Mouse (Mus musculus): ENCODE results near the gene Rasd1. TPM values are rescaled to one million over a fixed set of nuclear protein-coding genes. Genes with fewer than 3 reads are reported as not detected.

Gene Rasd1
- total and polyA plus RNA-seq, 3 experiments: 0.13 to 0.30 TPM; not detected in 1

GRCm38 (mm10) chr11:60001231-60001980, 36.7 kb upstream of the Rasd1 start:
- Histone ChIP-seq H3K4me2 (ENCODE audit: insufficient read depth, low read depth, poor library complexity, severe bottlenecking) (no peak overlapping the region), H3K79me2 (replicated peaks; ENCODE audit: control insufficient read depth, extremely low read depth, insufficient read depth, poor library complexity, severe bottlenecking) (no peaks in the 10 kb centered on the region), H3K9me3 (replicated peaks; ENCODE audit: low read length) (no peaks in the 10 kb centered on the region), H3K9ac (ENCODE audit: insufficient read depth, low read depth) (no peak overlapping the region), H3K27me3 (replicated peaks) (no peaks in the 10 kb centered on the region), H3K4me3 (replicated peaks in 1 of 3; ENCODE audit: low read depth in 2 of 3, low read length in 2 of 3, poor library complexity in 1 of 3) (no peak overlapping the region), H3K36me3 (replicated peaks in 1 of 2; ENCODE audit: control insufficient read depth in 1 of 2, insufficient read depth in 1 of 2, low read length in 1 of 2) (no peaks in the 10 kb centered on the region), H3K4me1 (ENCODE audit: control insufficient read depth in 1 of 2, insufficient read depth in 2 of 2) (peaks cover 4 to 10% of the 10 kb centered on the region in 2 experiments), H3K27ac (ENCODE audit: insufficient read depth, low read depth) (no peak overlapping the region)
- dilution Hi-C loops (cut with MboI; ENCODE audit: extremely low pct_ligation_motif_present, extremely low pct_unique_long_range_greater_than_20kb, low sequenced_read_pairs): no loop called here
- in situ Hi-C loops (cut with MboI; ENCODE audit: low pct_ligation_motif_present, low pct_unique_long_range_greater_than_20kb, low sequenced_read_pairs): no loop called here
- TF ChIP-seq CTCF (conservative IDR thresholded peaks at IDR 0.05 in 1 of 2, IDR thresholded peaks at IDR 0.05 in 1 of 2; ENCODE audit: low read depth in 2 of 2, low read length in 2 of 2) (no peak), CHD1 (IDR thresholded peaks at IDR 0.05; ENCODE audit: low read depth, low read length) (no peak), SIN3A (IDR thresholded peaks at IDR 0.05; ENCODE audit: low read length) (no peak), CHD2 (IDR thresholded peaks at IDR 0.05; ENCODE audit: low read length) (no peak), ZMIZ1 (IDR thresholded peaks at IDR 0.05; ENCODE audit: low read depth, low read length) (no peak), MAX (IDR thresholded peaks at IDR 0.05; ENCODE audit: low read length) (no peak), RAD21 (IDR thresholded peaks at IDR 0.05; ENCODE audit: low read depth, low read length) (no peak), POLR2AphosphoS2 (IDR thresholded peaks at IDR 0.05; ENCODE audit: low read depth, low read length) (no peak), USF1 (IDR thresholded peaks at IDR 0.05; ENCODE audit: low read depth, low read length) (no peak), ZKSCAN1 (IDR thresholded peaks at IDR 0.05; ENCODE audit: borderline replicate concordance, low read depth, low read length) (no peak), RCOR1 (conservative IDR thresholded peaks at IDR 0.05; ENCODE audit: low read depth, low read length) (no peak), ELF1 (IDR thresholded peaks at IDR 0.05; ENCODE audit: low read depth, low read length) (no peak)
- no peak for DNase-seq (ENCODE audit: extremely low read depth)

GRCm38 (mm10) chr11:59994318-59994717, 29.6 kb upstream of the Rasd1 start:
- H3K36me3 ChIP-seq (replicated peaks in 1 of 2; ENCODE audit: control insufficient read depth in 1 of 2, insufficient read depth in 1 of 2, low read length in 1 of 2): no peaks in the 10 kb centered on the region
- H3K4me1 ChIP-seq (ENCODE audit: control insufficient read depth in 1 of 2, insufficient read depth in 2 of 2): peaks cover 3 to 7% of the 10 kb centered on the region in 2 experiments
- dilution Hi-C loops (cut with MboI; ENCODE audit: extremely low pct_ligation_motif_present, extremely low pct_unique_long_range_greater_than_20kb, low sequenced_read_pairs) (no loop called here), in situ Hi-C loops (cut with MboI; ENCODE audit: low pct_ligation_motif_present, low pct_unique_long_range_greater_than_20kb, low sequenced_read_pairs) (no loop called here)
- no peaks in the 10 kb centered on the region for H3K79me2 ChIP-seq (replicated peaks; ENCODE audit: control insufficient read depth, extremely low read depth, insufficient read depth, poor library complexity, severe bottlenecking)
- no peak for DNase-seq (ENCODE audit: extremely low read depth)
- no peak overlapping the region for H3K4me3 ChIP-seq (replicated peaks in 1 of 3; ENCODE audit: low read depth in 2 of 3, low read length in 2 of 3, poor library complexity in 1 of 3)
- no peaks in the 10 kb centered on the region for H3K9me3 ChIP-seq (replicated peaks; ENCODE audit: low read length)
- TF ChIP-seq BHLHE40 (IDR thresholded peaks at IDR 0.05; ENCODE audit: low read depth, low read length) (no peak), RCOR1 (conservative IDR thresholded peaks at IDR 0.05; ENCODE audit: low read depth, low read length) (no peak), KAT2A (IDR thresholded peaks at IDR 0.05; ENCODE audit: insufficient replicate concordance, low read length) (no peak), ELF1 (IDR thresholded peaks at IDR 0.05; ENCODE audit: low read depth, low read length) (no peak), GABPA (IDR thresholded peaks at IDR 0.05; ENCODE audit: insufficient replicate concordance, low read depth, low read length) (no peak), HCFC1 (IDR thresholded peaks at IDR 0.05; ENCODE audit: low read depth, low read length) (no peak), E2F4 (IDR thresholded peaks at IDR 0.05; ENCODE audit: insufficient replicate concordance, low read depth, low read length) (no peak), ETS1 (conservative IDR thresholded peaks at IDR 0.05; ENCODE audit: low read depth, low read length) (no peak)
- H3K27me3 ChIP-seq (replicated peaks): peaks cover 1% of the 10 kb centered on the region
- H3K9ac ChIP-seq (ENCODE audit: insufficient read depth, low read depth): no peak overlapping the region
- H3K27ac ChIP-seq (ENCODE audit: insufficient read depth, low read depth): no peak overlapping the region
- H3K4me2 ChIP-seq (ENCODE audit: insufficient read depth, low read depth, poor library complexity, severe bottlenecking): no peak overlapping the region
